Mouse (Mus musculus) heart, postnatal 0 days (tissue): ENCODE measurements around the gene Acpp. TPM values are rescaled to one million over a fixed set of nuclear protein-coding genes. Genes with fewer than 3 reads are reported as not detected.

Source experiments
- ATAC-seq: fragments of 200-750 bp; cut with Nextera tagmentation; 2 replicates; pipeline ENCODE4 v1.8.0; 2017; ENCODE audit warnings: low read depth, moderate number of reproducible peaks, moderate library complexity; ENCODE audit not compliant: insufficient read depth
- DNase-seq: peaks from one replicate; pipeline ENCODE4 v3.0.0-alpha.2; 2016; ENCODE audit warnings: low spot score
- H3K27ac ChIP-seq: fragments of 300-500 bp; sonication (generic); 2 replicates; pipeline ENCODE4 v1.5.1; 2014; ENCODE audit warnings: low read depth, mild to moderate bottlenecking
- H3K27me3 ChIP-seq: fragments of 300-500 bp; sonication (generic); 2 replicates; pipeline ENCODE4 v1.6.1; 2014; ENCODE audit warnings: low read length, mixed read lengths; ENCODE audit not compliant: control insufficient read depth, insufficient read depth
- H3K36me3 ChIP-seq: fragments of 300-500 bp; sonication (generic); replicated peaks from 2 replicates; pipeline ENCODE4 v1.6.1; 2014; ENCODE audit warnings: low read length, mixed read lengths; ENCODE audit not compliant: control insufficient read depth, insufficient read depth
- H3K4me1 ChIP-seq: fragments of 300-500 bp; sonication (generic); 2 replicates; pipeline ENCODE4 v1.6.1; 2014; ENCODE audit warnings: antibody characterized with exemption; ENCODE audit not compliant: control insufficient read depth, insufficient read depth
- H3K4me2 ChIP-seq: fragments of 300-500 bp; sonication (generic); 2 replicates; pipeline ENCODE4 v1.6.1; 2014; ENCODE audit warnings: low read depth, mild to moderate bottlenecking, low read length, moderate library complexity
- H3K4me3 ChIP-seq: fragments of 300-500 bp; sonication (generic); 2 replicates; pipeline ENCODE4 v1.5.1; 2014; ENCODE audit warnings: low read depth, low read length
- H3K9ac ChIP-seq: fragments of 300-500 bp; sonication (generic); replicated peaks from 2 replicates; pipeline ENCODE4 v1.6.1; 2014; ENCODE audit warnings: low read depth, low read length, mixed read lengths
- H3K9me3 ChIP-seq: fragments of 300-500 bp; sonication (generic); replicated peaks from 2 replicates; pipeline ENCODE4 v1.6.1; 2016; ENCODE audit warnings: low read length; ENCODE audit not compliant: control insufficient read depth
- CTCF ChIP-seq: IDR thresholded peaks from 2 replicates; pipeline ENCODE4 v1.5.1; 2016; ENCODE audit warnings: antibody characterized with exemption, control low read depth, low read depth
- EP300 ChIP-seq: IDR thresholded peaks from 2 replicates; pipeline ENCODE4 v1.6.1; 2016; ENCODE audit warnings: antibody characterized with exemption, low read depth
- WGBS: fragments of 180-500 bp; shearing (Covaris S2); extraction: QIAGEN DNeasy Blood & Tissue Kit; methylation state at CpG from one replicate; pipeline ENCODE4 v1.1.7; 2014; 5-methylcytosine and 5-hydroxymethylcytosine counted together
- polyA plus RNA-seq: library from polyadenylated mRNA; unstranded; fragments of >200 nt; fragmentation: Nextera tagmentation; extraction: Ambion mirVana; gene quantifications from 2 replicates; pipeline ENCODE4 v1.2.1, GENCODE M21; 2015
- total RNA-seq: library from RNA; depleted of rRNA; stranded (reverse); fragments of >200 nt; gene quantifications from 2 replicates; pipeline ENCODE4 v1.2.3, GENCODE M21; 2014; ENCODE audit warnings: low replicate concordance

Acpp gene
- total and polyA plus RNA-seq, 2 experiments from 2014 or later, result not detected

- no peak overlapping the region for H3K4me2 ChIP-seq
- 67% methylated on average over 5 of the region's 5 CpGs for WGBS
- H3K4me3 ChIP-seq, result no peak overlapping the region
- TF ChIP-seq EP300 (no peak), CTCF (no peak)
- no peak overlapping the region for H3K27ac ChIP-seq
- peaks cover 2% of the 10 kb centered on the region; the same call in 1 of the 2 replicates for H3K27me3 ChIP-seq
- H3K4me1 ChIP-seq, result no peaks in the 10 kb centered on the region
- H3K9ac ChIP-seq, result no peak overlapping the region
- H3K9me3 ChIP-seq, result no peaks in the 10 kb centered on the region
- no peak for ATAC-seq
- DNase-seq, result no peak
- no peaks in the 10 kb centered on the region for H3K36me3 ChIP-seq
Observed at GRCm38 (mm10) chr9:104281737-104282136, 55.8 kb downstream of the Acpp start.

GRCm38 (mm10) chr9:104280725-104281495 is 56.6 kb downstream of the Acpp start:
- DNase-seq (no peak), ATAC-seq (no peak)
- no peaks in the 10 kb centered on the region for H3K4me1 ChIP-seq
- no peak overlapping the region for H3K27ac ChIP-seq
- H3K27me3 ChIP-seq, result peaks cover 2% of the 10 kb centered on the region; the same call in 1 of the 2 replicates
- H3K9me3 ChIP-seq, result no peaks in the 10 kb centered on the region
- H3K9ac ChIP-seq, result no peak overlapping the region
- H3K4me3 ChIP-seq, result no peak overlapping the region
- WGBS, result 68% methylated on average over 8 of the region's 8 CpGs
- no peak for TF ChIP-seq EP300
- TF ChIP-seq CTCF, result no peak
- H3K36me3 ChIP-seq, result no peaks in the 10 kb centered on the region
- no peak overlapping the region for H3K4me2 ChIP-seq

DNA sequence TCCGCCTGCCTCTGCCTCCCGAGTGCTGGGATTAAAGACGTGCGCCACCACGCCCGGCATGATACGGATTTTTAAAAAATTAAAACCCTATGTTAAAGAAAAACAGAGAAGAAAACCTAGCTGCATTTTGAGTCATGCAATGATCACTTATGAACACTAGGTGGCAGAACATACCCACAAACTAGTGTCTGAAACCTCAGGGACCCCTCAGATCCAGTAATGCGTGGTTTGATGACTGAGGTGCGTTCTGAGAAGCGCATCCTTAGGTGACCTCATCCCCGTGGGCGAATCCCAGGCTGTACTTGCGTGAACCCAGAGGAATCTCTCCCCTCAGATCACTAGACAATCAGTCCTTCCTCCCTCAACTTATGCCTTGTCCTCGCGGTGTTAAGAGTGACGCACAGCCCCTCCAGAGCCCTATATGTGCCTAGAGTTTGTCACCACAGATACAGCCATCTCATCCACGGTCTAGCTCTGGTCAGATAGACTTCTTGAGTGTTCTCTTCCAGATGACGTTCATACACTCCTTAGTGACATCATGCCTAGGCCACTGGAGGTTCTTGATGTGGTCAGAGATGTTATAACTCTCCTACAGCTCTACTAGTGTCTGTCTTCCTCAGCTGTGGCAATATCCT is 59.9 kb downstream of the Acpp start:
- H3K4me1 ChIP-seq, result no peaks in the 10 kb centered on the region
- DNase-seq (peak; percentile 45), ATAC-seq (no peak)
- H3K4me3 ChIP-seq, result no peak overlapping the region
- H3K9ac ChIP-seq, result no peak overlapping the region
- no peak for TF ChIP-seq EP300
- TF ChIP-seq CTCF, result peak; percentile 71
- WGBS, result 20% methylated on average over 18 of the region's 18 CpGs
- H3K27me3 ChIP-seq, result peaks cover 2% of the 10 kb centered on the region; the same call in 1 of the 2 replicates
- no peaks in the 10 kb centered on the region for H3K9me3 ChIP-seq
- no peak overlapping the region for H3K27ac ChIP-seq
- no peaks in the 10 kb centered on the region for H3K36me3 ChIP-seq
- no peak overlapping the region for H3K4me2 ChIP-seq

DNA sequence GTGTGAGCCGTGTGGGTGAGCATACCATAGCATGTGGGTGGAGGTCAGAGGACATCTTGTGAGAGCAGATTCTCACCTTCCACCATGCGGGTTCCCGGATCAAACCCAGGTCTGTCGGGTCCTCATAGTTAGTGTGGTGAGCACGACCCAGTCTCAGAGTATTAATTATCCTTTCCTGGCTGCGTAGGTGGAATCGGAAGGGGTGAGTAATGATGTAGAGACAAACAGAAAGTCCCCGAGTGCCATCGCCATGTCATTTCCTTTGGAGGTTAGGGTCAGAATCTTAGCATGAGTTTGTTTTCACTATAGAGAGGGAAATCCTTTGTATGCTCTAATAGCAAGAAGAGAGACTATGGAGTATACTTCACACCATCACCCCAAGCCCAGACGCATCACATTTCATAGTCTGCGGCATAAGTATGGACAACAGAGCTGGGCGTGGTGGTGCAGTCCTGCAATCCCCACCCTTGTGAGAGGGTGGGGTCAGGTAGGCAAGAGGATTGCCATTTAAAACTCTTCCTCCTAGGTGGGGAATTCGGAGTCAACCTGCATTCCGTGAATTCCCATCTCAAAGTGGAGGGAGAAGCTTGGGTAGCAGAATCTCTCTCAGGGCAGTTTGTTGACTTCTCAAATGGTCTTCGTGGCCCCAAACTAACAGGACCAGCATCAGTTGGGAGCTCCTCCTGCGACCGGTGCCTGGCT is 62.3 kb downstream of the Acpp start:
- Histone ChIP-seq H3K27me3 (peaks cover 2% of the 10 kb centered on the region; the same call in 1 of the 2 replicates), H3K9ac (no peak overlapping the region), H3K4me2 (no peak overlapping the region), H3K4me3 (no peak overlapping the region), H3K27ac (no peak overlapping the region), H3K9me3 (no peaks in the 10 kb centered on the region), H3K4me1 (no peaks in the 10 kb centered on the region), H3K36me3 (no peaks in the 10 kb centered on the region)
- TF ChIP-seq CTCF, result no peak
- TF ChIP-seq EP300, result no peak
- WGBS, result 70% methylated on average over 17 of the region's 17 CpGs
- no peak for DNase-seq
- ATAC-seq, result no peak

GRCm38 (mm10) chr9:104272057-104272456 is 65.5 kb downstream of the Acpp start:
- TF ChIP-seq EP300, result no peak
- no peak for TF ChIP-seq CTCF
- H3K4me1 ChIP-seq, result no peaks in the 10 kb centered on the region
- no peak overlapping the region for H3K4me2 ChIP-seq
- DNase-seq, result no peak
- WGBS, result 70% methylated on average over 4 of the region's 4 CpGs
- no peak for ATAC-seq
- no peaks in the 10 kb centered on the region for H3K36me3 ChIP-seq
- H3K4me3 ChIP-seq, result no peak overlapping the region
- no peaks in the 10 kb centered on the region for H3K9me3 ChIP-seq
- H3K27me3 ChIP-seq, result 0 out of 2 replicates have a peak, but pooled peaks cover 2% of the 10 kb centered on the region
- no peak overlapping the region for H3K27ac ChIP-seq
- no peak overlapping the region for H3K9ac ChIP-seq
